Mouse (Mus musculus) adrenal gland, postnatal 10 days (tissue): ENCODE measurements at regions not wholly inside any gene's neighbourhood (a gene's known extent, or its start where the extent isn't known, plus 50 kb on each side); places are given as distances from the start of the nearest gene placed in this dataset.

Source experiments
- DNase-seq: peaks from one replicate; pipeline ENCODE4 v3.0.0; 2021; ENCODE audit warnings: mixed read lengths

- no peak for DNase-seq
Measured at GRCm38 (mm10) chr2:12697209-12697608, 226.6 kb upstream of the Pter start.

- no peak for DNase-seq
Measured at GRCm38 (mm10) chr2:12699331-12699730, 224.5 kb upstream of the Pter start.

GRCm38 (mm10) chr2:12707514-12707913, 216.3 kb upstream of the Pter start:
- DNase-seq: no peak

GRCm38 (mm10) chr2:12709156-12709923, 214.5 kb upstream of the Pter start:
- DNase-seq: peak; percentile 52

- no peak for DNase-seq
Measured at GRCm38 (mm10) chr2:12709924-12710240, 214.0 kb upstream of the Pter start.

GRCm38 (mm10) chr2:12716124-12717012, 207.5 kb upstream of the Pter start:
- no peak for DNase-seq

GRCm38 (mm10) chr2:12729251-12729650, 194.6 kb upstream of the Pter start:
- DNase-seq: no peak

- no peak for DNase-seq
Measured at GRCm38 (mm10) chr2:12737140-12737539, 186.7 kb upstream of the Pter start.

GRCm38 (mm10) chr2:12746856-12747255, 177.0 kb upstream of the Pter start:
- no peak for DNase-seq

- DNase-seq: no peak
Measured at GRCm38 (mm10) chr2:12758816-12759215, 165.0 kb upstream of the Pter start.

- DNase-seq: no peak
Measured at GRCm38 (mm10) chr2:12759931-12760330, 163.9 kb upstream of the Pter start.

GRCm38 (mm10) chr2:12761461-12761860, 162.4 kb upstream of the Pter start:
- DNase-seq: no peak

- DNase-seq: no peak
Measured at GRCm38 (mm10) chr2:12764510-12764909, 159.3 kb upstream of the Pter start.

GRCm38 (mm10) chr2:12765336-12765735, 158.5 kb upstream of the Pter start:
- no peak for DNase-seq

- DNase-seq: no peak
Measured at GRCm38 (mm10) chr2:12776866-12777265, 147.0 kb upstream of the Pter start.

- no peak for DNase-seq
Measured at GRCm38 (mm10) chr2:12777696-12778095, 146.1 kb upstream of the Pter start.

GRCm38 (mm10) chr2:12792596-12792995, 131.2 kb upstream of the Pter start:
- DNase-seq: no peak

- DNase-seq: no peak
Measured at GRCm38 (mm10) chr2:12797615-12798169, 126.1 kb upstream of the Pter start.

- no peak for DNase-seq
Measured at GRCm38 (mm10) chr2:12799153-12799925, 124.5 kb upstream of the Pter start.

GRCm38 (mm10) chr2:12802667-12803066, 121.2 kb upstream of the Pter start:
- no peak for DNase-seq

- DNase-seq: no peak
Measured at GRCm38 (mm10) chr2:12805096-12805495, 118.7 kb upstream of the Pter start.

GRCm38 (mm10) chr2:12808466-12808865, 115.4 kb upstream of the Pter start:
- DNase-seq: no peak

- DNase-seq: no peak
Measured at GRCm38 (mm10) chr2:12815339-12815738, 108.5 kb upstream of the Pter start.
